Mouse (Mus musculus) spleen, postnatal 14 days (tissue): ENCODE results near the gene Mapre3.

Experiments used
- DNase-seq, 2 experiments: peaks; one replicate each; pipeline ENCODE4 v3.0.0; 2021 to 2022; ENCODE audit warnings: low spot score in 2 of 2

Gene Mapre3

GRCm38 (mm10) chr5:30814424-30815119 lies at the start of gene Mapre3:
Mapre3 (plus strand) TSS chr5:30814641.
- DNase-seq: peak; percentile 62 to 65

DNA sequence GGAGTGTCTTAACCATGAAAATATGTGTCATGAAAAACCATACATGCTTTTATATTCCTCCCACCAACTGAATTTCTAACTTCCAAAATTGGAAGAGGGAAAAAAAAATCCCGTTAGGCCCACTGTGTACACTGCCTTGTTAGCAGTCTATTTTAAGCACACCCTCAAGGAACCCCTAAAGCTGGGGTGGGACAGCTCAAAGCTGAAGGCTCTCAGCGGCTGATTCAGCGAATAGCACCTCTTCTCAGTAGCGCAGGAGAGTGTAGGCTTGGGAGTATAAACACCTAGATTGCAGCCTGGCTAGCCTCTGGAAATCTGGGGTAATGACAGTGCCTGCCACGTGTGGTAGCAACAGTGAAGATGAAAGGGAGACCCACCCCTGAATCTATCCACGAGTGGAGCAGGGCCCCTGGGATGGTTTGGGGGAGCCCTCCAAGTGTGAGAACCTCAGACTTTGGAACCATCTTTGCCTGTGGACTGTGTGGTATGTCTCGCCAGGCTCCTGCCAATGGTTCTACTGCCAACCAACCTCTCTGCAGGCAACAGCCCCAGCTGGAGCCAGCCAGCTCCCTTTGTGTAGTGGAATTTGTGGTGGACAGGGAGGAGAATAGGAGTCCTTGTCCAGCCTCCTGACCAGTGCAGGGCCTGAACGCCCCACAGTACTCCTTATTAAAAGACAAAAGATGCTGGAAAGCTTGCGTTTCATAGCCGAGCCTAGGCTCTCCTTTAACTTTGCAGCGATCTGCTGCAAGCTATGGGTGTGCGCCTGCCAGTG lies 48.7 kb upstream of the Mapre3 start:
- no peak for DNase-seq

- DNase-seq: no peak
Measured at GRCm38 (mm10) chr5:30768082-30768481, 46.4 kb upstream of the Mapre3 start.

GRCm38 (mm10) chr5:30768598-30768997 lies 45.8 kb upstream of the Mapre3 start:
- no peak for DNase-seq

GRCm38 (mm10) chr5:30769075-30769474 lies 45.4 kb upstream of the Mapre3 start:
- no peak for DNase-seq

GRCm38 (mm10) chr5:30774601-30775371 lies 39.7 kb upstream of the Mapre3 start:
- DNase-seq: peak; percentile 38 to 67

- DNase-seq: no peak
Measured at GRCm38 (mm10) chr5:30780699-30781098, 33.7 kb upstream of the Mapre3 start.

- DNase-seq: no peak
Measured at GRCm38 (mm10) chr5:30781147-30781546, 33.3 kb upstream of the Mapre3 start.

- no peak for DNase-seq
Measured at GRCm38 (mm10) chr5:30787381-30787780, 27.1 kb upstream of the Mapre3 start.

DNA sequence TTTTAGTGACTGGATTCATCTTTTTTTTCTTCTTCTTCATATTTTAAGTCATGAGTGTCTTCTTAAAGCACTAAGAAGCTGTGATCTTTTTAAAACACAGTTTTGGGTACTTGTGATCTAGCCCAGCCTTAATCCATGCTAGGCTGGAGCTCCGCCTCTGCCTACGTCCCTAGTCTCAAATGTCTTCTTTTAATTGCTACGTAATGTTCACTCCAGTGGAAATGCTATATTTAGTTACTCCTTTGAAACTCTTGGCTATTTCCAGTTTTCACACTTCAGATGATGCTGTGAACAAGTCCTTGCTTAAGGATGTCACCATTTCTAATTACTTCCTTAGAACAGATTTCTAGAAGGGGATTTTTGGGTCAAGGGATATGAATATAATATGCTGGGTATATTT lies 24.4 kb upstream of the Mapre3 start:
- DNase-seq: no peak

- DNase-seq: peak; percentile 63 to 83
Measured at GRCm38 (mm10) chr5:30796125-30796524, 18.3 kb upstream of the Mapre3 start.

GRCm38 (mm10) chr5:30797482-30797881 lies 17.0 kb upstream of the Mapre3 start:
- DNase-seq: peak; percentile 35 to 55

GRCm38 (mm10) chr5:30797982-30798381 lies 16.5 kb upstream of the Mapre3 start:
- no peak for DNase-seq

DNA sequence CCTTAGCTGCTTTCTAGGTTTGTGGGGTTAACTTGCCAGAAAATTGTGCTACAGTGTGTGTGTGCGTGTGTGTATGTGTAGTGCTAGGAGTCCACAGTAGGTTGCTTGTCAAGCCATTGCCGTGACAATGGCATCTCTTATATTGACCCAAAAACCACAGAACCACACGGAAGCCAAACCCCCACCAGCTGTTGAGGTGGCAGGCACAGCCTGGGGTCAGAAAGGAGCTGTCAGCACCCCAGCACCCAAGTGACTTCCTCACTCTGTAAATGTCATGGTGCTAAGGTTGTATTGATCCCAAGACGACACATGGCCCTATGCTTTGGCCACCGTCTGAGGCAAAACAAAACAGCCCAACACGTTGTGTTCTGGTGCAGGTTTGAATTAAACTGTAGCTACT lies 15.5 kb upstream of the Mapre3 start:
- no peak for DNase-seq

- DNase-seq: no peak
Measured at GRCm38 (mm10) chr5:30802724-30803467, 11.5 kb upstream of the Mapre3 start.

GRCm38 (mm10) chr5:30806106-30806505 lies 8.3 kb upstream of the Mapre3 start:
- DNase-seq: peak; percentile 65 to 81

DNA sequence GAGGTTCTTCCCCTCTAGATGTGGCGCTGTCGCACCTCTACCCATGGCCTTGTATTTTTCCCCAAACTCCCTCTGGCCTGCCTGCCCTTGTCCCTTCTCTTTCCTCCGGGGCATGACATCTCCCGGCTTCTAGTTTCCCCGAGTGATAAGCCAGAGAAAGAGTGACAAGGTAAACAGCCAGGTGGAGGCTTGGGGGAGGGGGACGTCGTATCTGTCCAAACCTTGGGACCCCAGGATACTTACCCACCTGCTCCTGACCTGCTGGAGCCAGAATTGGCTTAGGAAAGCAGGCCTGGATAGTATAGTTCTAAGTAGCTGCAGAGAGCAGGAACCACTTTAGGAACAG lies 652 bp downstream of the Mapre3 start:
- DNase-seq: no peak

GRCm38 (mm10) chr5:30816261-30816791 lies 1.9 kb downstream of the Mapre3 start:
- DNase-seq: no peak

- DNase-seq: no peak
Measured at GRCm38 (mm10) chr5:30818758-30819309, 4.4 kb downstream of the Mapre3 start.

- no peak for DNase-seq
Measured at GRCm38 (mm10) chr5:30822689-30823088, 8.2 kb downstream of the Mapre3 start.

GRCm38 (mm10) chr5:30823091-30823490 lies 8.7 kb downstream of the Mapre3 start:
- no peak for DNase-seq
